Mouse (Mus musculus): Measurements from ENCODE around the gene Icam1. TPM values are rescaled to one million over a fixed set of nuclear protein-coding genes. Genes with fewer than 3 reads are reported as not detected.

Gene Icam1
- total and polyA plus RNA-seq, 2 experiments from 2014 or later, result 3.6 to 4.5 TPM

DNA sequence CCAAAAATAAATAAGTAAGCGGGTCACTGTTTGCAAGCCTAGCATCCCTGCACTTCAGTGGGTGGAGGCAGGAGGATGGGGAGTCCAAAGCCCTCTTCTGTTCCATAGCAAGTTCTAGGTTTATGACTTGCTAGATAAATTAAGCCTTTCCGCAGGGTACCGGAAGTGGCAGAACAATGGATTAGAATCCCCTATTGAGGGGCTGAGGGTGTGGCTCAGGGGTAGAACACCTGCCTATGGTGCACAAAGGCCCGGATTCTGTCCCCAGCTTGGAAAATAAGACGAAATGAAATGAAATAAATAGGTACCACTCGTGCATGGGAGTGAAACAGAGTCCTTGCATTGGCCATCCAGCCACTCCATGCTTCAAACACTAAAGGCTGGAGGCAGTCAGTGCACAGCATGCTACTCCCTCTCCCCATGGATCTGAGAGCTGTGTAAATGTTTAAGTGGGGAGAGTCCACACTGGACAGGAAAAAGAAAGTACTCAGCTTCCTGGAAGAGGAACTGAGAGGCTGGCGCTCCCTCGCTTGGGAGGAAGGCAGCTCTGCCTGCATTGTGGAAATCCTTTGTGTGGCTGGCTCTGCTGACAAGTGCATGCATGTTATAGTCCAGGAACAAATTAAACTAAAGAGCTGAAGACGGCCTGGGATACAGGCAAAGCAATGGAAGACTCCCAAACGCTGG lies 37.2 kb upstream of the Icam1 start:
- DNase-seq (ENCODE audit: low spot score) (no peak), ATAC-seq (ENCODE audit: low FRiP score) (no peak)
- H3K27me3 ChIP-seq (ENCODE audit: insufficient read depth, low read length), result 0 out of 2 replicates have a peak, but pooled peaks cover 3% of the 10 kb centered on the region
- H3K4me2 ChIP-seq (ENCODE audit: low read depth, low read length, poor library complexity, severe bottlenecking), result no peak overlapping the region
- H3K9ac ChIP-seq (replicated peaks; ENCODE audit: low read length, poor library complexity, severe bottlenecking), result no peak overlapping the region
- H3K4me3 ChIP-seq (ENCODE audit: low read depth, low read length), result no peak overlapping the region
- WGBS, result 65% methylated on average over 10 of the region's 10 CpGs
- H3K27ac ChIP-seq (ENCODE audit: low read depth, low read length), result no peak overlapping the region
- no peaks in the 10 kb centered on the region for H3K4me1 ChIP-seq (ENCODE audit: insufficient read depth, low read length)
- TF ChIP-seq CTCF (IDR thresholded peaks at IDR 0.05), result no peak
- H3K9me3 ChIP-seq (ENCODE audit: low read length), result no peaks in the 10 kb centered on the region
- H3K36me3 ChIP-seq (ENCODE audit: insufficient read depth, low read length), result no peaks in the 10 kb centered on the region

DNA sequence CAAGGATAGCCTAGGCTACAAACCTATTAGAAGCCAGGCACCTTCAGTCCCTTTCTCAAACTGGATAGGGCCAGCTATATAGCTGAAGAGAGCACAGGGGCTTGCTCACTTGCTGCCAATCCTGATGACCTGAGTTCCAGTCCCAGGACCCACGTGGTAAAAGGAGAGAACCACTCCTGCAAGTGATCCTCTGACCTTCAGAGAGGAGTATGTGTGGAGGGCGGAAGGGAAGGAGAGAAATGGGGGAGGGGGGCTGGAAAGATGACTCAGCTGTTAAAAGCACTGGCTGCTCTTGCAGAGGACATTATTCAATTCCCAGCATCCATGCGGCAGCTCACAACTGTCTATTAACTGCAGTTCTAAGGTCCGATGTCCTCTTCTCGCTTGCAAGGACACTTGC lies 36.6 kb upstream of the Icam1 start:
- WGBS, result 72% methylated on average over 5 of the region's 5 CpGs
- Histone ChIP-seq H3K27me3 (ENCODE audit: insufficient read depth, low read length) (0 out of 2 replicates have a peak, but pooled peaks cover 3% of the 10 kb centered on the region), H3K4me1 (ENCODE audit: insufficient read depth, low read length) (no peaks in the 10 kb centered on the region), H3K27ac (ENCODE audit: low read depth, low read length) (no peak overlapping the region), H3K9ac (replicated peaks; ENCODE audit: low read length, poor library complexity, severe bottlenecking) (no peak overlapping the region), H3K9me3 (ENCODE audit: low read length) (no peaks in the 10 kb centered on the region), H3K4me3 (ENCODE audit: low read depth, low read length) (no peak overlapping the region), H3K36me3 (ENCODE audit: insufficient read depth, low read length) (no peaks in the 10 kb centered on the region), H3K4me2 (ENCODE audit: low read depth, low read length, poor library complexity, severe bottlenecking) (no peak overlapping the region)
- TF ChIP-seq CTCF (IDR thresholded peaks at IDR 0.05), result no peak
- no peak for DNase-seq (ENCODE audit: low spot score)
- ATAC-seq (ENCODE audit: low FRiP score), result no peak

DNA sequence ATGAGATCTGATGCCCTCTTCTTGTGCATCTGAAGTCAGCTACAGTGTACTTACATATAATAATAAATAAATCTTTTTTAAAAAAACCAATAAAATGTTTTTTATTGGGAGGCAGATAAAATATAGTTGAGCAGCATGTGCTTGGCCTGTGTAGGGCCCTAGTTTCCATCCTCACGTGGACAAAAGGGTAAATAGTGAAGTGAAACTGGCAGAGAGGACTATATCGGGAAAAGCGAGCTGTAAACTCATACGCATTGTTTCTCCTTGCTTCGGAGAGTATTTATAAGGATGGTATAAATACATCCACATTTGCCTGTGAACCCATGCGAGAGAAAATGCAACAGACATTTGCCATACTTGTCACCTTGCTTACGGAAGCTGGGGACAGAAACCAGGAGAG lies 36.0 kb upstream of the Icam1 start:
- WGBS, result 89% methylated on average over 7 of the region's 7 CpGs

DNA sequence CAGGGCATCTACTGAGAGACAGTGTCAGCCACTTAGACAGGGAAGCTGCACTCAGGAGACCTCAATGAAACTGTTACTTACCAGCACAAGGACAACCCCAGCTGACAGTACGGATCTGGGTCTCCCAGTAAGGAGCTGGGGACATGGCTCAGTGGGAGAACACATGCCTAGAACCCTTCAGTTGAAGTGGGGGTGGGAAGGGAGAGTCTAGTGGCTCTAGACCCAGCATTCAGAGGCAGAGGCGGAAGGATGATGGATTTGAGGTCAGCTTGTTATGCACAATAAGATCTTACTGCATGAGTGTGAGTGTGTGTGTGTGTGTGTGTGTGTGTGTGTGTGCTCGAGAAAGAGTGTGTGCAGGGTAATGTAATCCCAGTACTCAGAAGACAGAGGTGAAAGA lies 33.6 kb upstream of the Icam1 start:
- no peak for ATAC-seq (ENCODE audit: low FRiP score)
- TF ChIP-seq CTCF (IDR thresholded peaks at IDR 0.05), result no peak

More for the DNA sequence above, 36.0 kb upstream of the Icam1 start:
- DNase-seq (ENCODE audit: low spot score) (no peak), ATAC-seq (ENCODE audit: low FRiP score) (no peak)
- H3K9me3 ChIP-seq (ENCODE audit: low read length), result no peaks in the 10 kb centered on the region
- no peak overlapping the region for H3K4me3 ChIP-seq (ENCODE audit: low read depth, low read length)
- no peaks in the 10 kb centered on the region for H3K36me3 ChIP-seq (ENCODE audit: insufficient read depth, low read length)
- H3K4me1 ChIP-seq (ENCODE audit: insufficient read depth, low read length), result no peaks in the 10 kb centered on the region
- 0 out of 2 replicates have a peak, but pooled peaks cover 3% of the 10 kb centered on the region for H3K27me3 ChIP-seq (ENCODE audit: insufficient read depth, low read length)
- no peak overlapping the region for H3K27ac ChIP-seq (ENCODE audit: low read depth, low read length)
- no peak overlapping the region for H3K4me2 ChIP-seq (ENCODE audit: low read depth, low read length, poor library complexity, severe bottlenecking)
- no peak overlapping the region for H3K9ac ChIP-seq (replicated peaks; ENCODE audit: low read length, poor library complexity, severe bottlenecking)
- no peak for TF ChIP-seq CTCF (IDR thresholded peaks at IDR 0.05)

DNA sequence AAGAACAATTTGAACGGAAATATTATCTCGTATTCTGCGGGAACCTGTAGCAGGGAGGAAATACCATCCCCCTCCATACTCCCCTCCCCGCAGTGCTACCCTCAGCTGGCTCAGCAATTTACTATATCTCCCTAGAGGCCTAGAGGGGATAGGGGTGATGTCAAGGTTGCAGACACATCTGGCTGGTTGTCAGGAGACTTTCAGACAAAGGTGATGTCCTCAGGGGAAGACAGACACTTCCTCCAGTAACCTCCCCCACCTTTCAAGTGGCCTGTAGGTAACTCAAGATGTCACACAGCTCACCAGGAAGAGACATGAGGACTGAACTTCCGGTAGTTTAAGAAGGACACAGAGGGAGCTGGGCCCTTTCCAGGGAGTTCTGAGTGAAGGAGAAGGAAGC lies 32.6 kb upstream of the Icam1 start:
- Histone ChIP-seq H3K4me1 (ENCODE audit: insufficient read depth, low read length) (no peaks in the 10 kb centered on the region), H3K9me3 (ENCODE audit: low read length) (no peaks in the 10 kb centered on the region), H3K36me3 (ENCODE audit: insufficient read depth, low read length) (no peaks in the 10 kb centered on the region), H3K27me3 (ENCODE audit: insufficient read depth, low read length) (0 out of 2 replicates have a peak, but pooled peaks cover 3% of the 10 kb centered on the region), H3K27ac (ENCODE audit: low read depth, low read length) (no peak overlapping the region), H3K4me3 (ENCODE audit: low read depth, low read length) (no peak overlapping the region), H3K4me2 (ENCODE audit: low read depth, low read length, poor library complexity, severe bottlenecking) (no peak overlapping the region), H3K9ac (replicated peaks; ENCODE audit: low read length, poor library complexity, severe bottlenecking) (no peak overlapping the region)
- no peak for ATAC-seq (ENCODE audit: low FRiP score)
- no peak for DNase-seq (ENCODE audit: low spot score)
- no peak for TF ChIP-seq CTCF (IDR thresholded peaks at IDR 0.05)
- 71% methylated on average over 5 of the region's 5 CpGs for WGBS

More for the DNA sequence above, 33.6 kb upstream of the Icam1 start:
- Histone ChIP-seq H3K4me2 (ENCODE audit: low read depth, low read length, poor library complexity, severe bottlenecking) (no peak overlapping the region), H3K4me3 (ENCODE audit: low read depth, low read length) (no peak overlapping the region), H3K27ac (ENCODE audit: low read depth, low read length) (no peak overlapping the region), H3K27me3 (ENCODE audit: insufficient read depth, low read length) (0 out of 2 replicates have a peak, but pooled peaks cover 3% of the 10 kb centered on the region), H3K4me1 (ENCODE audit: insufficient read depth, low read length) (no peaks in the 10 kb centered on the region), H3K36me3 (ENCODE audit: insufficient read depth, low read length) (no peaks in the 10 kb centered on the region), H3K9ac (replicated peaks; ENCODE audit: low read length, poor library complexity, severe bottlenecking) (no peak overlapping the region), H3K9me3 (ENCODE audit: low read length) (no peaks in the 10 kb centered on the region)
- WGBS, result 75% methylated on average over 3 of the region's 3 CpGs
- DNase-seq (ENCODE audit: low spot score), result no peak

DNA sequence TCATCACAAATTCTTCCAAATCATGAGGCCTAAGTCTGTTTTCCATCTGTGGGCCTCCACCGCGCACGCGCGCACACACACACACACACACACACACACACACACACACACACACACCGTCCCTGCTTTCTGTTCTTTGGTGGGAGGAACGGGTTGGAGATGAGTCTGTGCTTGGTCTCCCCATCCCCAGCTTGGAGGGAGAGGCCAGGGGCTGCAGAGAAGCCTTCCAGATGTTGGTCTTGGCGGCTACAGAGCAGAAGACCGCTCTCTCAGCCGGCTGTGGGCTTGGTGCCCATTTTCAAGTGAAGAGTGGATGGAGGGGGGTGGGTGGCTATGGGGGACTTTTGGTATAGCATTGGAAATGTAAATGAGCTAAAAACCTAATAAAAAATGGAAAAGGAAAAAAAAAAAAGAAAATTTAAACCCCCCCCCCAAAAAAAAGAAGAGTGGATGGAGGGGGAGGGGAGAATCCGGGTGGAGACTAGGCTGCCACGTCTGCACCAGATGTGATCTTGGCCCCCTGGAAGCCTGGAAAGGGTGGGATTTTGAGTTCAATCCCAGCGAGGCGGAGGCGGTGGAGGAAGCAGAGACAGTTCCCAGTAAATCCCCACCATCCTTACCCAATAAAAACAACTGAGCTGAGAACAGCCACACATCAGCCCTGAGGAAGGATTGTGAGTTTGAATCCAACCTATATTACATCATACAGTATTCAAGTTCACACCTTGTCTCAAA lies 28.7 kb upstream of the Icam1 start:
- no peak for DNase-seq (ENCODE audit: low spot score)
- Histone ChIP-seq H3K36me3 (ENCODE audit: insufficient read depth, low read length) (no peaks in the 10 kb centered on the region), H3K4me1 (ENCODE audit: insufficient read depth, low read length) (no peaks in the 10 kb centered on the region), H3K4me3 (ENCODE audit: low read depth, low read length) (no peak overlapping the region), H3K9ac (replicated peaks; ENCODE audit: low read length, poor library complexity, severe bottlenecking) (no peak overlapping the region), H3K4me2 (ENCODE audit: low read depth, low read length, poor library complexity, severe bottlenecking) (no peak overlapping the region), H3K9me3 (ENCODE audit: low read length) (no peaks in the 10 kb centered on the region), H3K27me3 (ENCODE audit: insufficient read depth, low read length) (no peaks in the 10 kb centered on the region), H3K27ac (ENCODE audit: low read depth, low read length) (no peak overlapping the region)
- no peak for TF ChIP-seq CTCF (IDR thresholded peaks at IDR 0.05)
- 65% methylated on average over 15 of the region's 15 CpGs for WGBS
- ATAC-seq (ENCODE audit: low FRiP score), result no peak
